8 mouse cellular contexts compared by ENCODE assay signal in genomic region chr2:32236760-32237487, GRCm38 (mm10). TPM values are rescaled to one million over a fixed set of nuclear protein-coding genes. Genes with fewer than 3 reads are reported as not detected.
DNase-seq lines count a peak whose midpoint lies in the region; ATAC-seq and TF ChIP-seq lines count a peak whose summit lies in the region.

No protein-coding gene starts in this region.

- peak overlapping the region; percentile 72 for H3K4me3 ChIP-seq in intestine, embryonic 14.5 days (ENCODE audit: low read depth, low read length)
- H3K4me3 ChIP-seq in midbrain, postnatal 0 days (ENCODE audit: low read depth, low read length), result peak overlapping the region; percentile 56
- H3K4me3 ChIP-seq in thymus, adult 2 months (ENCODE audit: control insufficient read depth, insufficient read depth, low read length), result peak overlapping the region; percentile 72

- TF ChIP-seq POLR2A in thymus, adult 2 months (IDR thresholded peaks at IDR 0.05; ENCODE audit: control insufficient read depth, extremely low read depth, insufficient read depth, low read length, poor library complexity), result no peak

- under 1% methylated on average over 20 of the region's 20 CpGs for WGBS in intestine, embryonic 14.5 days
- WGBS in midbrain, postnatal 0 days, result under 1% methylated on average over 20 of the region's 20 CpGs
- WGBS in thymus, adult 2 months, result under 1% methylated on average over 20 of the region's 20 CpGs

- peak overlapping the region; percentile 84 for H3K27ac ChIP-seq in intestine, embryonic 14.5 days (ENCODE audit: low read depth)
- peak overlapping the region; percentile 75 for H3K27ac ChIP-seq in midbrain, postnatal 0 days (ENCODE audit: low read depth, low read length)
- H3K27ac ChIP-seq in thymus, adult 2 months (ENCODE audit: control insufficient read depth, insufficient read depth, low read length), result peak overlapping the region; percentile 20; the same call in 1 of the 2 replicates

- peaks cover 12% of the 10 kb centered on the region for H3K4me1 ChIP-seq in intestine, embryonic 14.5 days (replicated peaks; ENCODE audit: control insufficient read depth, insufficient read depth, low read length)
- peaks cover 6% of the 10 kb centered on the region; the same call in 1 of the 2 replicates for H3K4me1 ChIP-seq in midbrain, postnatal 0 days (ENCODE audit: insufficient read depth, low read length)
- peaks cover 13% of the 10 kb centered on the region for H3K4me1 ChIP-seq in thymus, adult 2 months (replicated peaks; ENCODE audit: control insufficient read depth, insufficient read depth, low read length)

- H3K9me3 ChIP-seq in intestine, embryonic 14.5 days (ENCODE audit: control insufficient read depth, low read length), result no peaks in the 10 kb centered on the region
- no peaks in the 10 kb centered on the region for H3K9me3 ChIP-seq in midbrain, postnatal 0 days (ENCODE audit: low read length)

- H3K9ac ChIP-seq in intestine, embryonic 14.5 days (ENCODE audit: low read length), result peak overlapping the region; percentile 72
- peak overlapping the region; percentile 80 for H3K9ac ChIP-seq in midbrain, postnatal 0 days (replicated peaks; ENCODE audit: low read length, poor library complexity, severe bottlenecking)

- H3K36me3 ChIP-seq in intestine, embryonic 14.5 days (ENCODE audit: control insufficient read depth, insufficient read depth, low read length), result peaks cover 24% of the 10 kb centered on the region
- peaks cover 30% of the 10 kb centered on the region for H3K36me3 ChIP-seq in midbrain, postnatal 0 days (ENCODE audit: insufficient read depth, low read length)
- peaks cover 4% of the 10 kb centered on the region; the same call in 1 of the 2 replicates for H3K36me3 ChIP-seq in thymus, adult 2 months (ENCODE audit: control insufficient read depth, insufficient read depth, low read length)

- peak; percentile 56; the same call in 1 of the 2 replicates for ATAC-seq in frontal cortex, adult (ENCODE audit: low TSS enrichment)
- ATAC-seq in intestine, embryonic 14.5 days (replicated peaks; ENCODE audit: low FRiP score, low TSS enrichment, low read depth), result peak; percentile 45; the same call in 1 of the 2 replicates
- peak; percentile 57; the same call in 1 of the 2 replicates for ATAC-seq in midbrain, postnatal 0 days (ENCODE audit: low FRiP score)

- H3K4me2 ChIP-seq in intestine, embryonic 14.5 days (ENCODE audit: low read length), result peak overlapping the region; percentile 94
- H3K4me2 ChIP-seq in midbrain, postnatal 0 days (ENCODE audit: low read depth, low read length, poor library complexity, severe bottlenecking), result peak overlapping the region; percentile 79

- H3K27me3 ChIP-seq in intestine, embryonic 14.5 days (replicated peaks; ENCODE audit: control insufficient read depth, insufficient read depth, low read length), result no peaks in the 10 kb centered on the region
- no peaks in the 10 kb centered on the region for H3K27me3 ChIP-seq in midbrain, postnatal 0 days (ENCODE audit: insufficient read depth, low read length)
- H3K27me3 ChIP-seq in thymus, adult 2 months (ENCODE audit: control insufficient read depth, insufficient read depth, low read length), result no peaks in the 10 kb centered on the region

- DNase-seq in 3134 (ENCODE audit: extremely low read depth, insufficient read length, low spot score) (peak; percentile 60), ES-CJ7 (ENCODE audit: low read depth, low spot score) (peak; percentile 79), liver (peak; percentile 57)
- DNase-seq in cerebellum, adult 9-11 months, result peak; percentile 78
- peak; percentile 70 for DNase-seq in intestine, embryonic 14.5 days (ENCODE audit: low spot score)
- peak; percentile 74 for DNase-seq in midbrain, postnatal 0 days (ENCODE audit: low spot score)
- DNase-seq in thymus, adult 2 months, result peak; percentile 49

- peak; percentile 67 for TF ChIP-seq CTCF in midbrain, postnatal 0 days (IDR thresholded peaks at IDR 0.05)
- TF ChIP-seq CTCF in thymus, adult 2 months (IDR thresholded peaks at IDR 0.05; ENCODE audit: borderline replicate concordance, control insufficient read depth, extremely low read depth, insufficient read depth, low read length, poor library complexity), result 0 out of 2 replicates have a peak, but pooled peaks have one; percentile 36

RNA-seq across cellular contexts. Expression of gene Pomt1, which starts 0.5 kb away (rescaled TPM):
- 26.9 and 27.6 TPM in 2 replicates for polyA plus RNA-seq in intestine, embryonic 14.5 days (2014; fragmentation: Nextera tagmentation; extraction: Ambion mirVana)
- total RNA-seq in midbrain, postnatal 0 days (2014; rRNA removed), result 48.6 and 48.9 TPM in 2 replicates
- polyA plus RNA-seq in midbrain, postnatal 0 days (2015; fragmentation: Nextera tagmentation; extraction: Ambion mirVana), result 21.5 and 23.5 TPM in 2 replicates
- polyA plus RNA-seq in thymus, adult 2 months (2012; rRNA removed), result 36.4 and 42.1 TPM in 2 replicates

RNA-seq across cellular contexts. Expression of gene Uck1, which starts 23.0 kb away (rescaled TPM):
- polyA plus RNA-seq in intestine, embryonic 14.5 days (2014; fragmentation: Nextera tagmentation; extraction: Ambion mirVana), result 61.8 and 65.8 TPM in 2 replicates
- 138 and 142 TPM in 2 replicates for total RNA-seq in midbrain, postnatal 0 days (2014; rRNA removed)
- 110 and 121 TPM in 2 replicates for polyA plus RNA-seq in midbrain, postnatal 0 days (2015; fragmentation: Nextera tagmentation; extraction: Ambion mirVana)
- 109 and 127 TPM in 2 replicates for polyA plus RNA-seq in thymus, adult 2 months (2012; rRNA removed)

RNA-seq across cellular contexts. Expression of gene Golga2, which starts 50.3 kb away (rescaled TPM):
- polyA plus RNA-seq in intestine, embryonic 14.5 days (2014; fragmentation: Nextera tagmentation; extraction: Ambion mirVana), result 20.1 and 20.2 TPM in 2 replicates
- total RNA-seq in midbrain, postnatal 0 days (2014; rRNA removed), result 57.4 and 68.8 TPM in 2 replicates
- polyA plus RNA-seq in midbrain, postnatal 0 days (2015; fragmentation: Nextera tagmentation; extraction: Ambion mirVana), result 27.7 and 30.1 TPM in 2 replicates
- 36.6 and 37.5 TPM in 2 replicates for polyA plus RNA-seq in thymus, adult 2 months (2012; rRNA removed)

RNA-seq across cellular contexts. Expression of gene Swi5, which starts 51.0 kb away (rescaled TPM):
- polyA plus RNA-seq in intestine, embryonic 14.5 days (2014; fragmentation: Nextera tagmentation; extraction: Ambion mirVana), result 162 and 198 TPM in 2 replicates
- 292 and 375 TPM in 2 replicates for total RNA-seq in midbrain, postnatal 0 days (2014; rRNA removed)
- polyA plus RNA-seq in midbrain, postnatal 0 days (2015; fragmentation: Nextera tagmentation; extraction: Ambion mirVana), result 463 and 486 TPM in 2 replicates
- polyA plus RNA-seq in thymus, adult 2 months (2012; rRNA removed), result 147 and 168 TPM in 2 replicates

Comparison
In these comparisons a context has a peak if more than half of its experiments do, and no peak if none do; other contexts are left out.
1. Peak in every context shown above with its lines: DNase-seq, ATAC-seq, H3K4me3 ChIP-seq and H3K27ac ChIP-seq.
2. H3K27ac ChIP-seq: peak in every context shown above with its lines; median percentile 84 in intestine, embryonic 14.5 days; 75 in midbrain, postnatal 0 days; 20 in thymus, adult 2 months.